Mouse (Mus musculus): ENCODE results near the gene Ppp1r10. TPM values are rescaled to one million over a fixed set of nuclear protein-coding genes. Genes with fewer than 3 reads are reported as not detected.
"Not testable (repeated sequence)": the region's sequence is repeated elsewhere in the genome, so short reads cannot be mapped to it uniquely, and the experiment has no call there.

Gene Ppp1r10
- polyA plus RNA-seq, 1 experiment from 2014 or later, result 38.2 TPM

DNA sequence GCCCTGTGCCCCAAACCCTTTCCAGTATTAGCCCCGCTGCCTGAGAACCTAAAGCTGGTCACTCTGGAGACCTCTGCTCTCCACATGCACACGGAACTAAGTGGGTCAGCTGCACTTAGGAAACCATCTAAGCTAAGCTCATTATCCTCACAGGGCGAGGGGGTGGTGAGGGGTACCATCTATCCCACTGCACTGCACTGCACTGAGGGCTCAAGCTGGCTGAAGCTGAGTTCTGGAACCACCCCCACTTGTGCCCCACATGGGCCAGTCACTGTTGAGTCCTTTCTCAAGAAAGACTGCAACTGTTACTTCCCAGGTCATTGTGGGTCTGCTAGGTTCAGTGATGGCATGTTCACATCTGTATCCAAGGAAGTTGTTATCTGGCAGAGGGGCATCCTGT lies 36.3 kb downstream of the Ppp1r10 start:
- WGBS, result 78% methylated on average over 2 of the region's 3 CpGs
- H3K27me3 ChIP-seq (ENCODE audit: control insufficient read depth, insufficient read depth, low read length), result not testable (repeated sequence)

DNA sequence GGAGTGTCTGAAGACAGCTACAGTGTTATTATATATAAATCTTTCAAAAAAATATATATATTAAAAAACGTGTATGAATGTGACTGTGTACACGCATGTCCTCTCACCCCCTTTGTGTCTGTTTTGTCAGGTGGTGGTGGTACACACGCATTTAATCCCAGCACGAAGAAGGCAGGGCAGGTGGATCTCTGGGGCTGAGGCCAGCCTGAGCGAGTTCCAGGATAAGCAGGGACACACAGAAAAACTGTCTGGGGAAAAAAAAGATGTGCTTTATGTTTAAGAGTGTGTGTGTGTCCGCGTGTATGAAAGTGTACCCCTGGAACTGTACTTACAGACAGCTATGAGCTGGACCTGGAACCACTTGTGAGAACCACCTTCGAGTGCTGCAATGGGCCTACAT lies 38.4 kb downstream of the Ppp1r10 start:
- Histone ChIP-seq H3K4me3 (ENCODE audit: low read depth, low read length) (no peak overlapping the region), H3K9ac (replicated peaks; ENCODE audit: low read length) (no peak overlapping the region), H3K27ac (replicated peaks; ENCODE audit: low read depth, low read length) (no peak overlapping the region), H3K9me3 (replicated peaks; ENCODE audit: control insufficient read depth, low read length) (no peaks in the 10 kb centered on the region), H3K4me2 (ENCODE audit: low read depth, low read length) (no peak overlapping the region), H3K4me1 (ENCODE audit: control insufficient read depth, insufficient read depth, low read length) (no peaks in the 10 kb centered on the region), H3K36me3 (replicated peaks; ENCODE audit: control insufficient read depth, insufficient read depth, low read depth, low read length) (peaks cover 16% of the 10 kb centered on the region), H3K27me3 (ENCODE audit: control insufficient read depth, insufficient read depth, low read length) (no peaks in the 10 kb centered on the region)
- 75% methylated on average over 8 of the region's 8 CpGs for WGBS
- no peak for ATAC-seq (replicated peaks; ENCODE audit: insufficient number of reproducible peaks, low FRiP score, low TSS enrichment, low read depth)
- no peak for DNase-seq (ENCODE audit: low spot score)

More for the DNA sequence above, 36.3 kb downstream of the Ppp1r10 start:
- H3K4me2 ChIP-seq (ENCODE audit: low read depth, low read length); ATAC-seq (replicated peaks; ENCODE audit: insufficient number of reproducible peaks, low FRiP score, low TSS enrichment, low read depth); H3K4me3 ChIP-seq (ENCODE audit: low read depth, low read length); DNase-seq (ENCODE audit: low spot score); H3K4me1 ChIP-seq (ENCODE audit: control insufficient read depth, insufficient read depth, low read length); H3K27ac ChIP-seq (replicated peaks; ENCODE audit: low read depth, low read length); H3K36me3 ChIP-seq (replicated peaks; ENCODE audit: control insufficient read depth, insufficient read depth, low read depth, low read length); H3K9ac ChIP-seq (replicated peaks; ENCODE audit: low read length); H3K9me3 ChIP-seq (replicated peaks; ENCODE audit: control insufficient read depth, low read length): not testable (repeated sequence)

DNA sequence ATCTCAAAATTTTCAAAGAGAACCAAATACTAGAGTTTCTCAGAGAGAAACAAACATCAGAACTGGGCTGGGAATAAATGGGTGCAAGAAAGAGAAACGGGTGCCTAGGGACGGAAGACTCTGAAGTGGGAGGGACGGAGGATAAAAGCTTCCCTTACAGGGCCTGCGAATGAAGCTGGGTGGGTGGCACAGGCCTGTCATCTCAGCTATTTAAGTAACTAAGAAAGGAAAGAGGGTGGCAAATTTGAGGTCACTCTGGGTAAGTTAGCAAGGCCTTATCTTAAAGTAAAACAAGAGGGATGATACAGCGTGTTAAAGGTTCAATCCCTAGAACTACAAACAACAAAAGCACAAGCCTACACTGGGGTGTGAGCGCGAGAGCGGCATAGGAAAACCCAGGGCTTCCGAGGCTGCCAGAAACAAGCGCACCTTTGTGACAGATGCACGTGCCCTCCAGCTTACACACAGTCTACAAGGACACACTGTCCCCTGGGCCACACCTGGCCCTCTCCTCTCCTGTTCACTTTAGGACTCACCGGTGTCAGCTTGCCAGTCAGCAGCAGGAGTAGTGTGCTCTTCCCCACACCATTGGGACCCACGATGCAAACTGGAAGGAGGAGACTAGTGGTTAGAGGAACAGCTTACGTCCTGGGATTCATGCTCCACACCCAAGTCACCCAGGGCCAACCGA lies 42.4 kb downstream of the Ppp1r10 start:
- ATAC-seq (replicated peaks; ENCODE audit: insufficient number of reproducible peaks, low FRiP score, low TSS enrichment, low read depth) (no peak), DNase-seq (ENCODE audit: low spot score) (no peak)
- Histone ChIP-seq H3K9ac (replicated peaks; ENCODE audit: low read length) (no peak overlapping the region), H3K36me3 (replicated peaks; ENCODE audit: control insufficient read depth, insufficient read depth, low read depth, low read length) (peaks cover 23% of the 10 kb centered on the region), H3K4me1 (ENCODE audit: control insufficient read depth, insufficient read depth, low read length) (no peaks in the 10 kb centered on the region), H3K4me2 (ENCODE audit: low read depth, low read length) (no peak overlapping the region), H3K27me3 (ENCODE audit: control insufficient read depth, insufficient read depth, low read length) (no peaks in the 10 kb centered on the region), H3K27ac (replicated peaks; ENCODE audit: low read depth, low read length) (no peak overlapping the region), H3K9me3 (replicated peaks; ENCODE audit: control insufficient read depth, low read length) (no peaks in the 10 kb centered on the region), H3K4me3 (ENCODE audit: low read depth, low read length) (no peak overlapping the region)
- 93% methylated on average over 15 of the region's 15 CpGs for WGBS

DNA sequence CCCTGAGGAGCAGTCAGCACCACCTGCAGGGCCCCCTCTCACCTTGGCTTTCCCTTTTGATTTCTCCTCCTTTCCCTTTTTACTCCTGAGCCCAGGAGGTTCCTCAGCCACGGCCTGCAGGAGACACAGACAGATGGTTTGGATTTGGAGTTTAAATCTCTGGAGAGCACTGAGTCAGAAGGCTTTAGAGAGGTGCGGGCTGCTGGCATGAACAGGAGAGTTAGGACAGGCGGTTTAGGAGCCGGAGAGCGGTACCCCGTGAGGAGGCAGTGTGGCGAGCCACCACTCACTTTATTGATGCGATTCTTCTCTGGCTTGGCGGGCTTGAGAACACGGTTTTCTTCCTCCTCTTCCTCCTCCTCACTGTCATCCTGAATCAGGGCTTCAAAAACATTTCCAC lies 47.0 kb downstream of the Ppp1r10 start:
- Histone ChIP-seq H3K9me3 (replicated peaks; ENCODE audit: control insufficient read depth, low read length) (no peaks in the 10 kb centered on the region), H3K27me3 (ENCODE audit: control insufficient read depth, insufficient read depth, low read length) (no peaks in the 10 kb centered on the region), H3K4me3 (ENCODE audit: low read depth, low read length) (no peak overlapping the region), H3K9ac (replicated peaks; ENCODE audit: low read length) (no peak overlapping the region), H3K27ac (replicated peaks; ENCODE audit: low read depth, low read length) (no peak overlapping the region), H3K4me2 (ENCODE audit: low read depth, low read length) (no peak overlapping the region), H3K36me3 (replicated peaks; ENCODE audit: control insufficient read depth, insufficient read depth, low read depth, low read length) (peaks cover 14% of the 10 kb centered on the region), H3K4me1 (ENCODE audit: control insufficient read depth, insufficient read depth, low read length) (no peaks in the 10 kb centered on the region)
- ATAC-seq (replicated peaks; ENCODE audit: insufficient number of reproducible peaks, low FRiP score, low TSS enrichment, low read depth) (no peak), DNase-seq (ENCODE audit: low spot score) (no peak)
- WGBS, result 84% methylated on average over 10 of the region's 10 CpGs

DNA sequence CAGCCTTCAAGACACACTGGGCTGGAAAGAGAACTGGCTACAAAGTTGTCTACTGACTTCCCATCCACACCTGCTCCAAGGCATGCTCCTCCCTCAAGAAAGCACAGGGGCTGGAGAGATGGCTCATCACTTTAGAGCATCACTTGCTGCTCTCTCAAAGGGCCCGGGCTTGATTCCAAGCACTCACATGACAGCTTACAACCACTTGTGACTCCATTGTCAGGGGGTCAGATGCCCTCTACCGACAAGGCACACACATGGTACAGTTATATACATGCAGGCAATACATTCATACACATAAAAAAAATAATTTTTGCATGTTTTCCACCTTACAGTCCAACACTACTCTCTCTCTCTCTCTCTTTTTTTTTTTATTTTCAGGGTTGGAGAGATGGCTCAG lies 51.4 kb downstream of the Ppp1r10 start:
- no peaks in the 10 kb centered on the region for H3K27me3 ChIP-seq (ENCODE audit: control insufficient read depth, insufficient read depth, low read length)
- H3K4me1 ChIP-seq (ENCODE audit: control insufficient read depth, insufficient read depth, low read length), result peaks cover 2% of the 10 kb centered on the region; the same call in 1 of the 2 replicates
- no peak overlapping the region for H3K4me2 ChIP-seq (ENCODE audit: low read depth, low read length)
- H3K27ac ChIP-seq (replicated peaks; ENCODE audit: low read depth, low read length), result no peak overlapping the region
- peaks cover 5% of the 10 kb centered on the region for H3K36me3 ChIP-seq (replicated peaks; ENCODE audit: control insufficient read depth, insufficient read depth, low read depth, low read length)
- no peak overlapping the region for H3K4me3 ChIP-seq (ENCODE audit: low read depth, low read length)
- ATAC-seq (replicated peaks; ENCODE audit: insufficient number of reproducible peaks, low FRiP score, low TSS enrichment, low read depth), result no peak
- no peaks in the 10 kb centered on the region for H3K9me3 ChIP-seq (replicated peaks; ENCODE audit: control insufficient read depth, low read length)
- no peak for DNase-seq (ENCODE audit: low spot score)
- 98% methylated on average over 2 of the region's 2 CpGs for WGBS
- no peak overlapping the region for H3K9ac ChIP-seq (replicated peaks; ENCODE audit: low read length)

DNA sequence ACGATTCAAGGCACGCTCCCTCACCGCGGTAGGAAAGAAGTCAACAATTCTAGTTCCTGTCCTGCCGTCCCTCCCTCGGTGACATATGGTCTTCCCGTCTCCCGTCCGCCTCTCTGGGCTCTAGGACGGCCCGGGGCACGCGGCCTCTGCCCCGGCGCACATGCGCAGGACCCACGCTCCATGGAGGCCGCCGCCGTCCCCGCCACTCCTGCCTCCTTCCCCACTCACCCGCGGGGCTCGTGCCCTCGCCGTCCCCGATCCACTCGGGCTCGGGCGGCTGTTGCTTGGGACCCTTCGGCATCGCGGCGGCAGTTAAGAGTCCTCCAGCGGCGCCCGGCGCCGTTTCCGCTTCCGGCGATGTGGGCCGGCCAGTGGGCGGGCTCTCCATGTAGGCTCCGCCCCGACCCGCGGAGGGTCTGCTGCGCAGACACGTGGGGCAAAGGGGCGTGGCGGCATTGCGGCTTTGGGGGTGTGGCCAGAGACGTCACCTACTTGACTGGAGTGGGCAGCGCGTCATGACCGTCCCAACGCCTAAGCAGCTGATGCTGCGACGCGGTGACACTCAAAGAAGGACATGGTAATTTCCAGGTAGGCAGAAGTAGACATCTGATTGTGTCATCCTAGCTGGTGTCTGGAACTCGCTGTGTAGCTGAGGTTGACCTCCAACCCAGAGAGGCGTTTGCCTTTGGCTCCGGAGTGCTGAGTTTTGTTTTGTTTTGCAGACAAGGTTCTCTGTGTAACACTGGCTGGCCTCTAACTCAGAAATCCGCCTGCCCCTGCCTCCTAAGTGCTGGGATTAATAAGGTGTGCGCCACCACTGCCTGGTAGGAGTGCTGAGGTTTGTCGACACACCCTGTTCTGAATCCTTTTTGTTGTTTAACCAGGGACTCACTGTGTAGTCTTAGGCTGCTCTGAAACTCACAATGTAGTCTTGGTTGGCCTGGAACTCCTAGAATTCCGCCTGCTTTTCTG lies 53.5 kb downstream of the Ppp1r10 start, which contains the start of gene Abcf1:
Gene Abcf1, minus strand, starts transcription at position 344 of the 972 bp plus-strand sequence.
- peak within 1 kb of the TSS; percentile 70 for H3K4me2 ChIP-seq (ENCODE audit: low read depth, low read length)
- H3K36me3 ChIP-seq (replicated peaks; ENCODE audit: control insufficient read depth, insufficient read depth, low read depth, low read length), result peaks cover 11% of the 10 kb centered on the region
- ATAC-seq (replicated peaks; ENCODE audit: insufficient number of reproducible peaks, low FRiP score, low TSS enrichment, low read depth), result peak; percentile 88
- peak; percentile 99 for DNase-seq (ENCODE audit: low spot score)
- peak within 1 kb of the TSS; percentile 80 for H3K9ac ChIP-seq (replicated peaks; ENCODE audit: low read length)
- under 1% methylated on average over 68 of the region's 68 CpGs for WGBS
- no peak within 1 kb of the TSS for H3K27ac ChIP-seq (replicated peaks; ENCODE audit: low read depth, low read length)
- H3K27me3 ChIP-seq (ENCODE audit: control insufficient read depth, insufficient read depth, low read length), result no peaks in the 10 kb centered on the region
- H3K9me3 ChIP-seq (replicated peaks; ENCODE audit: control insufficient read depth, low read length), result no peaks in the 10 kb centered on the region
- peaks cover 2% of the 10 kb centered on the region; the same call in 1 of the 2 replicates for H3K4me1 ChIP-seq (ENCODE audit: control insufficient read depth, insufficient read depth, low read length)
- H3K4me3 ChIP-seq (ENCODE audit: low read depth, low read length), result peak within 1 kb of the TSS; percentile 69

DNA sequence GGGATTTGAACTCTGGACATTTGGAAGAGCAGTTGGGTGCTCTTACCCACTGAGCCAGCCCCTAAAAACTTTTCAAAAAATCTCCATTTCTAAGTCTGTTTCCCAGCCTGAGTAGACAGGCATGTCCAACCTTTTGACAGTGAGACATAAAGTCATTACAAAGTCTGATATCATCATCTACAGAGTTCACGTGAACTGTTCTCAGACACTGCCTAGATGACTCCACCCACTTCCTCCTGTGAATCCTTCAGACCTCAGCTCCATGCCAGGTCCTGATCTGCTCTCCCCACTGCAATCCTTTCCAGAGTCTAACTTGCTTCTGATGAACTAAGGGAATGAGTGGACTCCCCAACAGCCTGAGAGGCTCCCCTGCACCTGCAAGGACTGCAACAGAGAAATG lies 55.9 kb downstream of the Ppp1r10 start:
- 87% methylated on average over 1 of the region's 1 CpGs for whole genome bisulfite sequencing
- DNase-seq (ENCODE audit: low spot score) (no peak), ATAC-seq (replicated peaks; ENCODE audit: insufficient number of reproducible peaks, low FRiP score, low TSS enrichment, low read depth) (no peak)
- Histone ChIP-seq H3K4me3 (ENCODE audit: low read depth, low read length) (no peak overlapping the region), H3K27me3 (ENCODE audit: control insufficient read depth, insufficient read depth, low read length) (no peaks in the 10 kb centered on the region), H3K36me3 (replicated peaks; ENCODE audit: control insufficient read depth, insufficient read depth, low read depth, low read length) (peaks cover 11% of the 10 kb centered on the region), H3K27ac (replicated peaks; ENCODE audit: low read depth, low read length) (no peak overlapping the region), H3K4me2 (ENCODE audit: low read depth, low read length) (no peak overlapping the region), H3K4me1 (ENCODE audit: control insufficient read depth, insufficient read depth, low read length) (peaks cover 2% of the 10 kb centered on the region; the same call in 1 of the 2 replicates), H3K9ac (replicated peaks; ENCODE audit: low read length) (no peak overlapping the region), H3K9me3 (replicated peaks; ENCODE audit: control insufficient read depth, low read length) (no peaks in the 10 kb centered on the region)
